Mouse (Mus musculus) intestine, postnatal 0 days (tissue): ENCODE results near the gene Tln2. TPM values are rescaled to one million over a fixed set of nuclear protein-coding genes. Genes with fewer than 3 reads are reported as not detected.

Source experiments
- ATAC-seq: fragments of 200-750 bp; cut with Nextera tagmentation; 2 replicates; pipeline ENCODE4 v1.8.0; 2017; ENCODE audit warnings: mild to moderate bottlenecking, moderate TSS enrichment, moderate library complexity
- H3K27ac ChIP-seq: fragments of 300-500 bp; sonication (generic); 2 replicates; pipeline ENCODE4 v1.5.1; 2014; ENCODE audit warnings: mild to moderate bottlenecking, low read depth, low read length, moderate library complexity
- H3K27me3 ChIP-seq: fragments of 300-500 bp; sonication (generic); replicated peaks from 2 replicates; pipeline ENCODE4 v1.6.1; 2014; ENCODE audit warnings: low read length, mixed read lengths; ENCODE audit not compliant: control insufficient read depth, insufficient read depth
- H3K36me3 ChIP-seq: fragments of 300-500 bp; sonication (generic); 2 replicates; pipeline ENCODE4 v1.6.1; 2014; ENCODE audit warnings: mild to moderate bottlenecking, moderate library complexity; ENCODE audit not compliant: control insufficient read depth, insufficient read depth
- H3K4me1 ChIP-seq: fragments of 300-500 bp; sonication (generic); replicated peaks from 2 replicates; pipeline ENCODE4 v1.6.1; 2014; ENCODE audit warnings: antibody characterized with exemption, low read length, mixed read lengths; ENCODE audit not compliant: control insufficient read depth, insufficient read depth
- H3K4me2 ChIP-seq: fragments of 300-500 bp; sonication (generic); replicated peaks from 2 replicates; pipeline ENCODE4 v1.6.1; 2014; ENCODE audit warnings: low read depth, mild to moderate bottlenecking, moderate library complexity
- H3K4me3 ChIP-seq: fragments of 300-500 bp; sonication (generic); 2 replicates; pipeline ENCODE4 v1.5.1; 2014; ENCODE audit warnings: low read depth, low read length
- H3K9ac ChIP-seq: fragments of 300-500 bp; sonication (generic); 2 replicates; pipeline ENCODE4 v1.6.1; 2014; ENCODE audit warnings: mild to moderate bottlenecking, low read depth, low read length
- H3K9me3 ChIP-seq: fragments of 300-500 bp; sonication (generic); 2 replicates; pipeline ENCODE4 v1.6.1; 2016; ENCODE audit warnings: mixed run types; ENCODE audit not compliant: control insufficient read depth
- CTCF ChIP-seq: sonication (generic); IDR thresholded peaks from 2 replicates; pipeline ENCODE4 v1.5.1; 2016; ENCODE audit warnings: low read depth, mild to moderate bottlenecking, control low read depth, antibody characterized with exemption, moderate library complexity
- WGBS: fragments of 180-500 bp; shearing (Covaris S2); extraction: QIAGEN DNeasy Blood & Tissue Kit; methylation state at CpG from one replicate; pipeline ENCODE4 v1.1.7; 2014; 5-methylcytosine and 5-hydroxymethylcytosine counted together
- polyA plus RNA-seq: library from polyadenylated mRNA; unstranded; fragments of >200 nt; fragmentation: Nextera tagmentation; extraction: Ambion mirVana; gene quantifications from 2 replicates; pipeline ENCODE4 v1.2.1, GENCODE M21; 2015

Gene Tln2
- polyA plus RNA-seq, 1 experiment from 2014 or later: 8.8 TPM

- Histone ChIP-seq H3K9ac (no peak overlapping the region), H3K27me3 (no peaks in the 10 kb centered on the region), H3K9me3 (no peaks in the 10 kb centered on the region), H3K4me2 (no peak overlapping the region), H3K4me3 (no peak overlapping the region), H3K36me3 (no peaks in the 10 kb centered on the region), H3K27ac (no peak overlapping the region), H3K4me1 (no peaks in the 10 kb centered on the region)
- WGBS: 38% methylated on average over 4 of the region's 4 CpGs
- ATAC-seq: no peak
- no peak for TF ChIP-seq CTCF
Measured at GRCm38 (mm10) chr9:67205175-67205574, 354.3 kb downstream of the Tln2 start.

- no peak overlapping the region for H3K9ac ChIP-seq
- no peaks in the 10 kb centered on the region for H3K4me1 ChIP-seq
- no peaks in the 10 kb centered on the region for H3K36me3 ChIP-seq
- no peak overlapping the region for H3K27ac ChIP-seq
- no peak for ATAC-seq
- H3K9me3 ChIP-seq: no peaks in the 10 kb centered on the region
- H3K27me3 ChIP-seq: no peaks in the 10 kb centered on the region
- no peak overlapping the region for H3K4me2 ChIP-seq
- no peak overlapping the region for H3K4me3 ChIP-seq
- no peak for TF ChIP-seq CTCF
- 95% methylated on average over 8 of the region's 8 CpGs for WGBS
Measured at GRCm38 (mm10) chr9:67196609-67197008, 362.9 kb downstream of the Tln2 start.

GRCm38 (mm10) chr9:67195306-67195705 is 364.2 kb downstream of the Tln2 start:
- 73% methylated on average over 7 of the region's 7 CpGs for WGBS
- no peak for ATAC-seq

GRCm38 (mm10) chr9:67191488-67192331 is 367.8 kb downstream of the Tln2 start:
- ATAC-seq: 0 out of 2 replicates have a peak, but pooled peaks have one; percentile 22
- WGBS: 53% methylated on average over 10 of the region's 10 CpGs
- H3K9ac ChIP-seq: no peak overlapping the region
- no peak overlapping the region; the same call in 1 of the 2 replicates for H3K27ac ChIP-seq
- no peak overlapping the region for H3K4me3 ChIP-seq
- no peaks in the 10 kb centered on the region for H3K27me3 ChIP-seq
- H3K9me3 ChIP-seq: no peaks in the 10 kb centered on the region
- H3K4me1 ChIP-seq: no peaks in the 10 kb centered on the region
- H3K4me2 ChIP-seq: no peak overlapping the region
- no peaks in the 10 kb centered on the region for H3K36me3 ChIP-seq
- no peak for TF ChIP-seq CTCF

More at GRCm38 (mm10) chr9:67195306-67195705, 364.2 kb downstream of the Tln2 start:
- Histone ChIP-seq H3K4me3 (no peak overlapping the region), H3K4me2 (no peak overlapping the region), H3K36me3 (no peaks in the 10 kb centered on the region), H3K27ac (no peak overlapping the region), H3K9ac (no peak overlapping the region), H3K4me1 (no peaks in the 10 kb centered on the region), H3K9me3 (no peaks in the 10 kb centered on the region), H3K27me3 (no peaks in the 10 kb centered on the region)
- TF ChIP-seq CTCF: no peak

GRCm38 (mm10) chr9:67187686-67188085 is 371.8 kb downstream of the Tln2 start:
- 84% methylated on average over 5 of the region's 5 CpGs for WGBS
- no peaks in the 10 kb centered on the region for H3K27me3 ChIP-seq
- ATAC-seq: no peak
- H3K4me3 ChIP-seq: no peak overlapping the region
- no peak overlapping the region for H3K9ac ChIP-seq
- H3K4me2 ChIP-seq: no peak overlapping the region
- H3K4me1 ChIP-seq: no peaks in the 10 kb centered on the region
- H3K9me3 ChIP-seq: no peaks in the 10 kb centered on the region
- TF ChIP-seq CTCF: no peak
- H3K27ac ChIP-seq: no peak overlapping the region
- H3K36me3 ChIP-seq: no peaks in the 10 kb centered on the region

GRCm38 (mm10) chr9:67187182-67187581 is 372.3 kb downstream of the Tln2 start:
- no peak for TF ChIP-seq CTCF
- Histone ChIP-seq H3K9ac (no peak overlapping the region), H3K9me3 (no peaks in the 10 kb centered on the region), H3K4me3 (no peak overlapping the region), H3K36me3 (no peaks in the 10 kb centered on the region), H3K4me1 (no peaks in the 10 kb centered on the region), H3K27ac (no peak overlapping the region), H3K4me2 (no peak overlapping the region), H3K27me3 (no peaks in the 10 kb centered on the region)
- ATAC-seq: no peak
- WGBS: 41% methylated on average over 4 of the region's 4 CpGs
